Mouse (Mus musculus) heart, embryonic 10.5 days (tissue): ENCODE results near the gene Atg7. TPM values are rescaled to one million over a fixed set of nuclear protein-coding genes. Genes with fewer than 3 reads are reported as not detected.
"Not testable (repeated sequence)": the region's sequence is repeated elsewhere in the genome, so short reads cannot be mapped to it uniquely, and the experiment has no call there.

Experiments used
- DNase-seq: peaks from one replicate; pipeline ENCODE4 v3.0.0-alpha.2; 2017; ENCODE audit warnings: low spot score
- H3K27ac ChIP-seq: fragments of 300-500 bp; sonication (generic); 2 replicates; pipeline ENCODE4 v1.5.1; 2016; ENCODE audit warnings: mild to moderate bottlenecking
- H3K27me3 ChIP-seq: fragments of 300-500 bp; sonication (generic); 2 replicates; pipeline ENCODE4 v1.6.1; 2016; ENCODE audit warnings: mild to moderate bottlenecking; ENCODE audit not compliant: poor library complexity, insufficient read depth, severe bottlenecking
- H3K36me3 ChIP-seq: fragments of 300-500 bp; sonication (generic); 2 replicates; pipeline ENCODE4 v1.6.1; 2016; ENCODE audit warnings: mild to moderate bottlenecking, moderate library complexity
- H3K4me1 ChIP-seq: fragments of 300-500 bp; sonication (generic); 2 replicates; pipeline ENCODE4 v1.6.1; 2016; ENCODE audit warnings: mild to moderate bottlenecking
- H3K4me3 ChIP-seq: fragments of 300-500 bp; sonication (generic); 2 replicates; pipeline ENCODE4 v1.5.1; 2016; ENCODE audit warnings: mild to moderate bottlenecking, moderate library complexity
- H3K9me3 ChIP-seq: fragments of 300-500 bp; sonication (generic); 2 replicates; pipeline ENCODE4 v1.6.1; 2016; ENCODE audit warnings: mild to moderate bottlenecking, moderate library complexity
- WGBS: fragments of 180-500 bp; shearing (Covaris S2); methylation state at CpG from one replicate; pipeline ENCODE4 v1.1.7; 2016; 5-methylcytosine and 5-hydroxymethylcytosine counted together
- polyA plus RNA-seq: library from polyadenylated mRNA; unstranded; fragments of >200 nt; fragmentation: Nextera tagmentation; extraction: Ambion mirVana; gene quantifications from 2 replicates; pipeline ENCODE4 v1.2.1, GENCODE M21; 2016

Atg7 gene
- 18.7 and 19.8 TPM in 2 replicates for polyA plus RNA-seq

GRCm38 (mm10) chr6:114642601-114643528, at the start of gene Atg7:
TSS of gene Atg7 (plus strand) at chr6:114643097.
- peaks cover 13% of the 10 kb centered on the region for H3K4me1 ChIP-seq
- H3K9me3 ChIP-seq: no peaks in the 10 kb centered on the region
- WGBS: under 1% methylated on average over 38 of the region's 38 CpGs
- H3K36me3 ChIP-seq: no peaks in the 10 kb centered on the region
- peak; percentile 96 for DNase-seq
- H3K27ac ChIP-seq: peak within 1 kb of the TSS; percentile 83
- no peaks in the 10 kb centered on the region for H3K27me3 ChIP-seq
- peak within 1 kb of the TSS; percentile 91 for H3K4me3 ChIP-seq

- 9% methylated on average over 8 of the region's 17 CpGs for WGBS
- DNase-seq: not testable (repeated sequence)
Observed at GRCm38 (mm10) chr6:114614076-114614475, 28.8 kb upstream of the Atg7 start.

GRCm38 (mm10) chr6:114633886-114634285, 9.0 kb upstream of the Atg7 start:
- H3K27ac ChIP-seq, H3K36me3 ChIP-seq, DNase-seq, H3K4me1 ChIP-seq, H3K9me3 ChIP-seq, H3K27me3 ChIP-seq, H3K4me3 ChIP-seq: not testable (repeated sequence)
- no CpG with 5 or more reads among the region's 14 CpGs for WGBS

More at GRCm38 (mm10) chr6:114614076-114614475, 28.8 kb upstream of the Atg7 start:
- not testable (repeated sequence) for H3K4me3 ChIP-seq, H3K36me3 ChIP-seq, H3K9me3 ChIP-seq, H3K27me3 ChIP-seq, H3K27ac ChIP-seq, H3K4me1 ChIP-seq

GRCm38 (mm10) chr6:114643716-114644115, 819 bp downstream of the Atg7 start:
- H3K27ac ChIP-seq: peak overlapping the region; percentile 83; the same call in 1 of the 2 replicates
- no peaks in the 10 kb centered on the region for H3K27me3 ChIP-seq
- WGBS: 46% methylated on average over 8 of the region's 8 CpGs
- H3K4me3 ChIP-seq: peak overlapping the region; percentile 91
- no peak for DNase-seq
- H3K4me1 ChIP-seq: peaks cover 13% of the 10 kb centered on the region
- H3K36me3 ChIP-seq: no peaks in the 10 kb centered on the region
- no peaks in the 10 kb centered on the region for H3K9me3 ChIP-seq

GRCm38 (mm10) chr6:114644531-114644930, 1.6 kb downstream of the Atg7 start:
- WGBS: 97% methylated on average over 1 of the region's 1 CpGs
- H3K27me3 ChIP-seq: no peaks in the 10 kb centered on the region
- no peak overlapping the region for H3K27ac ChIP-seq

GRCm38 (mm10) chr6:114646201-114646600, 3.3 kb downstream of the Atg7 start:
- WGBS: 59% methylated on average over 1 of the region's 1 CpGs
- Histone ChIP-seq H3K4me1 (peaks cover 13% of the 10 kb centered on the region), H3K27me3 (0 out of 2 replicates have a peak, but pooled peaks cover 8% of the 10 kb centered on the region), H3K4me3 (no peak overlapping the region), H3K36me3 (no peaks in the 10 kb centered on the region), H3K27ac (no peak overlapping the region), H3K9me3 (no peaks in the 10 kb centered on the region)
- no peak for DNase-seq

More at GRCm38 (mm10) chr6:114644531-114644930, 1.6 kb downstream of the Atg7 start:
- no peak overlapping the region for H3K4me3 ChIP-seq
- no peak for DNase-seq
- no peaks in the 10 kb centered on the region for H3K9me3 ChIP-seq
- H3K4me1 ChIP-seq: peaks cover 13% of the 10 kb centered on the region
- H3K36me3 ChIP-seq: no peaks in the 10 kb centered on the region

GRCm38 (mm10) chr6:114647011-114647410, 4.1 kb downstream of the Atg7 start:
- H3K4me3 ChIP-seq: no peak overlapping the region
- H3K36me3 ChIP-seq: no peaks in the 10 kb centered on the region
- H3K27ac ChIP-seq: no peak overlapping the region
- peaks cover 13% of the 10 kb centered on the region for H3K4me1 ChIP-seq
- no peak for DNase-seq
- no peaks in the 10 kb centered on the region for H3K9me3 ChIP-seq
- 68% methylated on average over 6 of the region's 6 CpGs for WGBS
- H3K27me3 ChIP-seq: 0 out of 2 replicates have a peak, but pooled peaks cover 8% of the 10 kb centered on the region

GRCm38 (mm10) chr6:114648352-114649030, 5.6 kb downstream of the Atg7 start:
- WGBS: 80% methylated on average over 4 of the region's 4 CpGs
- Histone ChIP-seq H3K27ac (no peak overlapping the region), H3K9me3 (no peaks in the 10 kb centered on the region), H3K36me3 (no peaks in the 10 kb centered on the region), H3K27me3 (0 out of 2 replicates have a peak, but pooled peaks cover 8% of the 10 kb centered on the region), H3K4me3 (no peak overlapping the region), H3K4me1 (peaks cover 10% of the 10 kb centered on the region)
- no peak for DNase-seq

- Histone ChIP-seq H3K4me3 (no peak overlapping the region), H3K4me1 (0 out of 2 replicates have a peak, but pooled peaks cover 1% of the 10 kb centered on the region), H3K27ac (no peak overlapping the region), H3K36me3 (no peaks in the 10 kb centered on the region), H3K9me3 (no peaks in the 10 kb centered on the region), H3K27me3 (0 out of 2 replicates have a peak, but pooled peaks cover 8% of the 10 kb centered on the region)
- no peak for DNase-seq
- 63% methylated on average over 3 of the region's 3 CpGs for WGBS
Observed at GRCm38 (mm10) chr6:114652209-114652608, 9.3 kb downstream of the Atg7 start.

- Histone ChIP-seq H3K4me3 (no peak overlapping the region), H3K36me3 (no peaks in the 10 kb centered on the region)
Observed at GRCm38 (mm10) chr6:114656826-114657600, 14.1 kb downstream of the Atg7 start.

GRCm38 (mm10) chr6:114657807-114658206, 14.9 kb downstream of the Atg7 start:
- Histone ChIP-seq H3K36me3 (no peaks in the 10 kb centered on the region), H3K4me1 (0 out of 2 replicates have a peak, but pooled peaks cover 15% of the 10 kb centered on the region), H3K9me3 (no peaks in the 10 kb centered on the region), H3K27ac (no peak overlapping the region), H3K4me3 (no peak overlapping the region), H3K27me3 (no peaks in the 10 kb centered on the region)
- 77% methylated on average over 4 of the region's 4 CpGs for WGBS
- no peak for DNase-seq

More at GRCm38 (mm10) chr6:114656826-114657600, 14.1 kb downstream of the Atg7 start:
- Histone ChIP-seq H3K4me1 (0 out of 2 replicates have a peak, but pooled peaks cover 15% of the 10 kb centered on the region), H3K27me3 (no peaks in the 10 kb centered on the region), H3K9me3 (no peaks in the 10 kb centered on the region), H3K27ac (no peak overlapping the region)
- no peak for DNase-seq
- 87% methylated on average over 7 of the region's 7 CpGs for WGBS

GRCm38 (mm10) chr6:114659278-114659991, 16.5 kb downstream of the Atg7 start:
- Histone ChIP-seq H3K4me1 (0 out of 2 replicates have a peak, but pooled peaks cover 15% of the 10 kb centered on the region), H3K27ac (peak overlapping the region; percentile 63; the same call in 1 of the 2 replicates), H3K36me3 (no peaks in the 10 kb centered on the region), H3K27me3 (no peaks in the 10 kb centered on the region), H3K4me3 (no peak overlapping the region), H3K9me3 (no peaks in the 10 kb centered on the region)
- 45% methylated on average over 4 of the region's 4 CpGs for WGBS
- DNase-seq: no peak
